Mouse (Mus musculus) midbrain, embryonic 14.5 days (tissue): Measurements from ENCODE around the gene Olfr1442. TPM values are rescaled to one million over a fixed set of nuclear protein-coding genes. Genes with fewer than 3 reads are reported as not detected.

Source experiments
- ATAC-seq: fragments of 200-750 bp; cut with Nextera tagmentation; 2 replicates; pipeline ENCODE4 v1.8.0; 2017; ENCODE audit warnings: moderate number of reproducible peaks, moderate library complexity; ENCODE audit not compliant: low FRiP score, low TSS enrichment
- DNase-seq: peaks from one replicate; pipeline ENCODE4 v3.0.0-alpha.2; 2015
- H3K27ac ChIP-seq: fragments of 300-500 bp; sonication (generic); replicated peaks from 2 replicates; pipeline ENCODE4 v1.5.1; 2014; ENCODE audit warnings: mild to moderate bottlenecking, low read depth, low read length, moderate library complexity
- H3K27me3 ChIP-seq: fragments of 300-500 bp; sonication (generic); 2 replicates; pipeline ENCODE4 v1.6.1; 2014; ENCODE audit warnings: low read length, control low read depth, mixed read lengths; ENCODE audit not compliant: control insufficient read depth, insufficient read depth
- H3K36me3 ChIP-seq: fragments of 300-500 bp; sonication (generic); 2 replicates; pipeline ENCODE4 v1.6.1; 2014; ENCODE audit warnings: low read length, control low read depth; ENCODE audit not compliant: control insufficient read depth, insufficient read depth
- H3K4me1 ChIP-seq: fragments of 300-500 bp; sonication (generic); 2 replicates; pipeline ENCODE4 v1.6.1; 2014; ENCODE audit warnings: mild to moderate bottlenecking, antibody characterized with exemption, low read length, control low read depth; ENCODE audit not compliant: control insufficient read depth, insufficient read depth
- H3K4me2 ChIP-seq: fragments of 300-500 bp; sonication (generic); 2 replicates; pipeline ENCODE4 v1.6.1; 2014; ENCODE audit warnings: mild to moderate bottlenecking, low read length, moderate library complexity
- H3K4me3 ChIP-seq: fragments of 300-500 bp; sonication (generic); replicated peaks from 2 replicates; pipeline ENCODE4 v1.5.1; 2014; ENCODE audit warnings: low read depth, low read length
- H3K9ac ChIP-seq: fragments of 300-500 bp; sonication (generic); replicated peaks from 2 replicates; pipeline ENCODE4 v1.6.1; 2014; ENCODE audit warnings: mild to moderate bottlenecking, low read length, moderate library complexity
- H3K9me3 ChIP-seq: fragments of 300-500 bp; sonication (generic); 2 replicates; pipeline ENCODE4 v1.6.1; 2016; ENCODE audit warnings: low read length, control low read depth, mixed read lengths; ENCODE audit not compliant: control insufficient read depth
- WGBS: fragments of 180-500 bp; shearing (Covaris S2); extraction: QIAGEN DNeasy Blood & Tissue Kit; methylation state at CpG from one replicate; pipeline ENCODE4 v1.1.7; 2014; 5-methylcytosine and 5-hydroxymethylcytosine counted together
- polyA plus RNA-seq: library from polyadenylated mRNA; unstranded; fragments of >200 nt; fragmentation: Nextera tagmentation; extraction: Ambion mirVana; gene quantifications from 2 replicates; pipeline ENCODE4 v1.2.1, GENCODE M21; 2014

Olfr1442 gene
- polyA plus RNA-seq, 1 experiment from 2014 or later = not detected

- no peak overlapping the region for H3K27ac ChIP-seq
- H3K4me1 ChIP-seq = no peaks in the 10 kb centered on the region
- H3K36me3 ChIP-seq = no peaks in the 10 kb centered on the region
- no peak for ATAC-seq
- DNase-seq = no peak
- no peak overlapping the region for H3K4me3 ChIP-seq
- H3K9ac ChIP-seq = no peak overlapping the region
- no peak overlapping the region for H3K4me2 ChIP-seq
- 84% methylated on average over 4 of the region's 4 CpGs for WGBS
- no peaks in the 10 kb centered on the region for H3K9me3 ChIP-seq
- no peaks in the 10 kb centered on the region for H3K27me3 ChIP-seq
Observed at GRCm38 (mm10) chr19:12671051-12671450, 812 bp downstream of the Olfr1442 start.

- 69% methylated on average over 3 of the region's 3 CpGs for WGBS
- ATAC-seq (no peak), DNase-seq (no peak)
- Histone ChIP-seq H3K4me1 (no peaks in the 10 kb centered on the region), H3K36me3 (no peaks in the 10 kb centered on the region), H3K9ac (no peak within 1 kb of the TSS), H3K27me3 (no peaks in the 10 kb centered on the region), H3K9me3 (no peaks in the 10 kb centered on the region), H3K27ac (no peak within 1 kb of the TSS), H3K4me3 (no peak within 1 kb of the TSS), H3K4me2 (no peak within 1 kb of the TSS)
Observed at GRCm38 (mm10) chr19:12677812-12678211, 7.6 kb downstream of the Olfr1442 start, which contains the start of gene Olfr1443. Gene Olfr1443 (plus strand): TSS chr19:12678112.

GRCm38 (mm10) chr19:12684638-12685037 is 14.4 kb downstream of the Olfr1442 start:
- no peaks in the 10 kb centered on the region for H3K4me1 ChIP-seq
- no peak overlapping the region for H3K27ac ChIP-seq
- no peaks in the 10 kb centered on the region for H3K27me3 ChIP-seq
- no peak overlapping the region for H3K4me2 ChIP-seq
- H3K9me3 ChIP-seq = no peaks in the 10 kb centered on the region
- H3K36me3 ChIP-seq = no peaks in the 10 kb centered on the region
- H3K9ac ChIP-seq = no peak overlapping the region
- no peak overlapping the region for H3K4me3 ChIP-seq
- no peak for DNase-seq
- ATAC-seq = no peak

- Histone ChIP-seq H3K27me3 (no peaks in the 10 kb centered on the region), H3K9ac (no peak overlapping the region), H3K36me3 (no peaks in the 10 kb centered on the region), H3K4me2 (no peak overlapping the region), H3K4me1 (no peaks in the 10 kb centered on the region), H3K27ac (no peak overlapping the region), H3K4me3 (no peak overlapping the region), H3K9me3 (no peaks in the 10 kb centered on the region)
- no peak for ATAC-seq
- DNase-seq = no peak
Observed at GRCm38 (mm10) chr19:12685231-12685630, 15.0 kb downstream of the Olfr1442 start.

GRCm38 (mm10) chr19:12695590-12695989 is 25.4 kb downstream of the Olfr1442 start, which contains the start of gene Keg1:
Gene Keg1 (plus strand): TSS chr19:12695786.
- no peaks in the 10 kb centered on the region for H3K9me3 ChIP-seq
- ATAC-seq = no peak
- WGBS = 87% methylated on average over 3 of the region's 3 CpGs

GRCm38 (mm10) chr19:12696221-12696620 is 26.0 kb downstream of the Olfr1442 start:
- H3K9me3 ChIP-seq = no peaks in the 10 kb centered on the region
- ATAC-seq (no peak), DNase-seq (no peak)
- H3K9ac ChIP-seq = no peak overlapping the region
- no peaks in the 10 kb centered on the region for H3K4me1 ChIP-seq
- no peak overlapping the region for H3K4me3 ChIP-seq
- H3K27ac ChIP-seq = no peak overlapping the region
- no peak overlapping the region for H3K4me2 ChIP-seq
- H3K36me3 ChIP-seq = no peaks in the 10 kb centered on the region
- no peaks in the 10 kb centered on the region for H3K27me3 ChIP-seq

More at GRCm38 (mm10) chr19:12695590-12695989, 25.4 kb downstream of the Olfr1442 start, which contains the start of gene Keg1:
- Histone ChIP-seq H3K4me1 (no peaks in the 10 kb centered on the region), H3K4me2 (no peak within 1 kb of the TSS), H3K36me3 (no peaks in the 10 kb centered on the region), H3K9ac (no peak within 1 kb of the TSS), H3K27ac (no peak within 1 kb of the TSS), H3K27me3 (no peaks in the 10 kb centered on the region), H3K4me3 (no peak within 1 kb of the TSS)
- DNase-seq = no peak

GRCm38 (mm10) chr19:12708458-12708857 is 38.2 kb downstream of the Olfr1442 start:
- ATAC-seq = no peak

GRCm38 (mm10) chr19:12708986-12709385 is 38.7 kb downstream of the Olfr1442 start:
- no peak overlapping the region for H3K27ac ChIP-seq
- H3K27me3 ChIP-seq = no peaks in the 10 kb centered on the region
- no peak for DNase-seq
- H3K9me3 ChIP-seq = no peaks in the 10 kb centered on the region
- no peak overlapping the region for H3K9ac ChIP-seq
- H3K4me1 ChIP-seq = no peaks in the 10 kb centered on the region
- ATAC-seq = no peak
- H3K4me2 ChIP-seq = no peak overlapping the region
- no peak overlapping the region for H3K4me3 ChIP-seq
- no peaks in the 10 kb centered on the region for H3K36me3 ChIP-seq

More at GRCm38 (mm10) chr19:12708458-12708857, 38.2 kb downstream of the Olfr1442 start:
- H3K9me3 ChIP-seq = no peaks in the 10 kb centered on the region
- no peak overlapping the region for H3K27ac ChIP-seq
- no peaks in the 10 kb centered on the region for H3K27me3 ChIP-seq
- H3K36me3 ChIP-seq = no peaks in the 10 kb centered on the region
- H3K4me2 ChIP-seq = no peak overlapping the region
- 84% methylated on average over 2 of the region's 2 CpGs for WGBS
- DNase-seq = no peak
- no peak overlapping the region for H3K4me3 ChIP-seq
- H3K9ac ChIP-seq = no peak overlapping the region
- no peaks in the 10 kb centered on the region for H3K4me1 ChIP-seq

- H3K4me3 ChIP-seq = no peak overlapping the region
- 89% methylated on average over 6 of the region's 6 CpGs for WGBS
- no peaks in the 10 kb centered on the region for H3K27me3 ChIP-seq
- no peak overlapping the region for H3K9ac ChIP-seq
- no peaks in the 10 kb centered on the region for H3K9me3 ChIP-seq
- no peaks in the 10 kb centered on the region for H3K36me3 ChIP-seq
- no peaks in the 10 kb centered on the region for H3K4me1 ChIP-seq
- no peak overlapping the region for H3K27ac ChIP-seq
- H3K4me2 ChIP-seq = no peak overlapping the region
- DNase-seq = no peak
- no peak for ATAC-seq
Observed at GRCm38 (mm10) chr19:12719189-12719588, 49.0 kb downstream of the Olfr1442 start.
